Mouse (Mus musculus): ENCODE measurements around the gene Skap2. TPM values are rescaled to one million over a fixed set of nuclear protein-coding genes. Genes with fewer than 3 reads are reported as not detected.

Skap2 gene
- 214 and 275 TPM in 2 replicates for total RNA-seq (2023)

GRCm38 (mm10) chr6:52012409-52013244, at the start of gene Skap2:
Gene Skap2 (minus strand): TSS chr6:52012549.

Other genes starting within 250 kb of the Skap2 start
- gene Hoxa1, start 145.8 kb upstream of the Skap2 start, total RNA-seq (2023), result not detected in 2 replicates
- gene Hoxa2, start 152.3 kb upstream of the Skap2 start, total RNA-seq (2023), result not detected in 2 replicates
- not detected in 2 replicates for gene 5730596B20Rik, start 164.9 kb upstream of the Skap2 start, total RNA-seq (2023)
- gene Hoxa4, start 179.2 kb upstream of the Skap2 start, total RNA-seq (2023), result 0.32 TPM in 1 of 2 replicates, not detected in the other
- gene Hoxa5, start 192.0 kb upstream of the Skap2 start, total RNA-seq (2023), result 0.25 TPM in 1 of 2 replicates, not detected in the other
- not detected in 2 replicates for gene Hoxa6, start 196.2 kb upstream of the Skap2 start, total RNA-seq (2023)
- gene Hoxa3, start 200.8 kb upstream of the Skap2 start, total RNA-seq (2023), result not detected in 2 replicates
- not detected in 2 replicates for gene Gm28308, start 200.8 kb upstream of the Skap2 start, total RNA-seq (2023)
- not detected in 2 replicates for gene Hoxa7, start 209.3 kb upstream of the Skap2 start, total RNA-seq (2023)
- 0.22 TPM in 1 of 2 replicates, not detected in the other for gene Hoxa9, start 218.5 kb upstream of the Skap2 start, total RNA-seq (2023)
- not detected in 2 replicates for gene Hoxa10, start 228.3 kb upstream of the Skap2 start, total RNA-seq (2023)
- gene Hoxa11, start 233.3 kb upstream of the Skap2 start, total RNA-seq (2023), result not detected in 2 replicates
- not detected in 2 replicates for gene Hoxa13, start 248.3 kb upstream of the Skap2 start, total RNA-seq (2023)